Mouse (Mus musculus): ENCODE data around the gene Grtp1. TPM values are rescaled to one million over a fixed set of nuclear protein-coding genes. Genes with fewer than 3 reads are reported as not detected.

Gene Grtp1
- polyA plus RNA-seq, 1 experiment from 2014 or later, result 12.1 TPM

DNA sequence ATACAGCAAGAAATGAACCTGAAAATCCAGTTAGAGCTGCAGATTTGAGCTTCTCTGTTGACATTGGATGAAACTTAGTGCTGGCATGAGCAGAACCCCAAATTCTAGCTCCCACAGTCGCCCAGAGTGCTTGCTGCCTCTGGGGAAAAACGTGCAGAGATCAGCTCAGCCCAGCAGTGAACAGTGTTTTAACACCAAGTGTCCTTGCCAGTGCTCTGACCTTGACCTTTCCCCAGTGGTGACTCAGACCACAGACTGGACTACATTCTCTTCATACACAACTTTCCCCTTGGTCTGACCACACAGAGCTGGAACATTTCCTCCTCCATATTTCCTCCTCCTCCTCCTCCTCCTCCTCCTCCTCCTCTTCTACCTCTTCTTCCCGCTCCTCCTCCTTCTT, 1.6 kb upstream of the Grtp1 start:
- peak overlapping the region; percentile 90 for H3K4me3 ChIP-seq (ENCODE audit: low read depth, low read length)
- H3K4me2 ChIP-seq (ENCODE audit: low read depth, low read length), result peak overlapping the region; percentile 99
- peak overlapping the region; percentile 64 for H3K9ac ChIP-seq (replicated peaks)
- no peak for ATAC-seq
- no peaks in the 10 kb centered on the region for H3K36me3 ChIP-seq (replicated peaks; ENCODE audit: insufficient read depth, low read length)
- 56% methylated on average over 3 of the region's 3 CpGs for WGBS (ENCODE audit: insufficient replicate concordance)
- no peak for DNase-seq
- peak overlapping the region; percentile 89 for H3K27ac ChIP-seq (ENCODE audit: low read depth)
- H3K9me3 ChIP-seq (ENCODE audit: low read length), result no peaks in the 10 kb centered on the region
- H3K27me3 ChIP-seq (ENCODE audit: insufficient read depth, low read length), result peaks cover 16% of the 10 kb centered on the region
- TF ChIP-seq CTCF (IDR thresholded peaks at IDR 0.05; ENCODE audit: low read depth) (no peak), EP300 (IDR thresholded peaks at IDR 0.05; ENCODE audit: low read depth) (no peak)
- H3K4me1 ChIP-seq (ENCODE audit: insufficient read depth), result peaks cover 52% of the 10 kb centered on the region

DNA sequence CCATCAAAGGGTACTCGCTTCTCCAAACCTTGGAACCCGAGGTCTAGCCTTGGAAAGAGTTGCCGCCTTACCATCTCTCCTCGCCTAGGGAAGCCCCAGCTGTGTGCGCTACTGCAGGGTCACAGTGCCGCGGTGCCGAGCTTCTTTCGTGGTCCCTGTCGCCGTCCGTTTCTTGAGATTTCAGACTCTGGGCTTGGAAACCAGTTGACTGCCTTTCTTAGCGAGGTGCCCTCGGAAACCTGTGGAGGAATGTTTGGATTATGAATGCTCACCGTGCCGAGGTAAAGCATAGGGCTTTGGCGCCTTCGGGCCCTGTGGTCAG, 554 bp upstream of the Grtp1 start:
- 3% methylated on average over 18 of the region's 18 CpGs for WGBS (ENCODE audit: insufficient replicate concordance)
- TF ChIP-seq EP300 (IDR thresholded peaks at IDR 0.05; ENCODE audit: low read depth) (no peak), CTCF (IDR thresholded peaks at IDR 0.05; ENCODE audit: low read depth) (no peak)
- peak overlapping the region; percentile 64 for H3K9ac ChIP-seq (replicated peaks)
- peak overlapping the region; percentile 89 for H3K27ac ChIP-seq (ENCODE audit: low read depth)
- H3K9me3 ChIP-seq (ENCODE audit: low read length), result no peaks in the 10 kb centered on the region
- H3K4me2 ChIP-seq (ENCODE audit: low read depth, low read length), result peak overlapping the region; percentile 99
- H3K4me3 ChIP-seq (ENCODE audit: low read depth, low read length), result peak overlapping the region; percentile 90
- H3K4me1 ChIP-seq (ENCODE audit: insufficient read depth), result peaks cover 44% of the 10 kb centered on the region
- DNase-seq (no peak), ATAC-seq (peak; percentile 31)
- H3K27me3 ChIP-seq (ENCODE audit: insufficient read depth, low read length), result peaks cover 16% of the 10 kb centered on the region
- H3K36me3 ChIP-seq (replicated peaks; ENCODE audit: insufficient read depth, low read length), result no peaks in the 10 kb centered on the region

DNA sequence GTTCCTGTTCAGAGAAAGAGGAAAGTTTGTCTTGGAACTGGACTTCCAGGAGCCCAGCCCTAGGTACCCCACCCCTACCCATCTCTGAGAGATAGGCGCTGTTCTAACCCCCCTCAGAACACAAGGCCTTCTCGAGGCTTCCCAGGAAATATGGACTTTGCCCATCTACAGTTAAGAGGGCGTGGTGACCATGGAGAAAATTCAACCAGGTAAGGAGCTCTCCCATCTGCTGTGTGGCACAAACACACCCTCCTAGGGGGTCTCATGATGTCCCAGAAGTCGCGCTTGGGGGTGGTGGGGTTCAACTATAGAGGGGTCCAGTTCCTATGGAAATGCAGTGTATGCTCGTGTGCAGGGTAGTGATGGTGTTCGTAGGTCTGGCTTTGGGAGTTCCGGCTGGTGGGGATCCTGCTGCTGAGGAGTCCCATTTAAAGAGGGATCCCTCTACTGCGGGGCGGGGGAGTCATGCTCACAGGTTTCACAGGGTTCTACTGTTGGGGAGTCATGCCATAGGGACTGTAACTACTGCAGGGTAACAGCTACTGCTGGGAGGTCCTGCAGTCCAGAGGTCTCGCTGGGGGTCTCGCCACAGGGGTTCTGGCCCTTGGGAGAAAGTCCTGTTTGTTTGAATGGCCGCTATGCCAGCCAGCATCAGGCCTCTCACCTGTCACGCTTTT, 897 bp downstream of the Grtp1 start:
- peak overlapping the region; percentile 99 for H3K4me2 ChIP-seq (ENCODE audit: low read depth, low read length)
- no peaks in the 10 kb centered on the region for H3K9me3 ChIP-seq (ENCODE audit: low read length)
- H3K27me3 ChIP-seq (ENCODE audit: insufficient read depth, low read length), result peaks cover 16% of the 10 kb centered on the region
- WGBS (ENCODE audit: insufficient replicate concordance), result 28% methylated on average over 14 of the region's 14 CpGs
- no peak for DNase-seq
- no peak overlapping the region for H3K27ac ChIP-seq (ENCODE audit: low read depth)
- TF ChIP-seq EP300 (IDR thresholded peaks at IDR 0.05; ENCODE audit: low read depth) (no peak), CTCF (IDR thresholded peaks at IDR 0.05; ENCODE audit: low read depth) (no peak)
- no peak for ATAC-seq
- H3K4me1 ChIP-seq (ENCODE audit: insufficient read depth), result peaks cover 34% of the 10 kb centered on the region
- H3K4me3 ChIP-seq (ENCODE audit: low read depth, low read length), result peak overlapping the region; percentile 90
- no peaks in the 10 kb centered on the region for H3K36me3 ChIP-seq (replicated peaks; ENCODE audit: insufficient read depth, low read length)
- peak overlapping the region; percentile 64 for H3K9ac ChIP-seq (replicated peaks)

GRCm38 (mm10) chr8:13197493-13197892, 2.9 kb downstream of the Grtp1 start:
- H3K9me3 ChIP-seq (ENCODE audit: low read length), result no peaks in the 10 kb centered on the region
- TF ChIP-seq EP300 (IDR thresholded peaks at IDR 0.05; ENCODE audit: low read depth) (no peak), CTCF (IDR thresholded peaks at IDR 0.05; ENCODE audit: low read depth) (no peak)
- H3K27me3 ChIP-seq (ENCODE audit: insufficient read depth, low read length), result peaks cover 16% of the 10 kb centered on the region
- no peak for DNase-seq
- no peaks in the 10 kb centered on the region for H3K36me3 ChIP-seq (replicated peaks; ENCODE audit: insufficient read depth, low read length)
- no peak overlapping the region for H3K9ac ChIP-seq (replicated peaks)
- 88% methylated on average over 5 of the region's 5 CpGs for WGBS (ENCODE audit: insufficient replicate concordance)
- ATAC-seq, result no peak
- H3K27ac ChIP-seq (ENCODE audit: low read depth), result no peak overlapping the region
- no peak overlapping the region for H3K4me3 ChIP-seq (ENCODE audit: low read depth, low read length)
- H3K4me2 ChIP-seq (ENCODE audit: low read depth, low read length), result no peak overlapping the region
- H3K4me1 ChIP-seq (ENCODE audit: insufficient read depth), result peaks cover 17% of the 10 kb centered on the region

- H3K27me3 ChIP-seq (ENCODE audit: insufficient read depth, low read length), result peaks cover 5% of the 10 kb centered on the region; the same call in 1 of the 2 replicates
- no peak overlapping the region for H3K4me3 ChIP-seq (ENCODE audit: low read depth, low read length)
- ATAC-seq, result no peak
- no peaks in the 10 kb centered on the region for H3K9me3 ChIP-seq (ENCODE audit: low read length)
- TF ChIP-seq CTCF (IDR thresholded peaks at IDR 0.05; ENCODE audit: low read depth) (no peak), EP300 (IDR thresholded peaks at IDR 0.05; ENCODE audit: low read depth) (no peak)
- 62% methylated on average over 10 of the region's 10 CpGs for WGBS (ENCODE audit: insufficient replicate concordance)
- H3K9ac ChIP-seq (replicated peaks), result no peak overlapping the region
- H3K4me2 ChIP-seq (ENCODE audit: low read depth, low read length), result no peak overlapping the region
- no peaks in the 10 kb centered on the region for H3K36me3 ChIP-seq (replicated peaks; ENCODE audit: insufficient read depth, low read length)
- H3K4me1 ChIP-seq (ENCODE audit: insufficient read depth), result peaks cover 9% of the 10 kb centered on the region
- no peak for DNase-seq
- no peak overlapping the region for H3K27ac ChIP-seq (ENCODE audit: low read depth)
Observed at GRCm38 (mm10) chr8:13194818-13195217, 5.6 kb downstream of the Grtp1 start.

GRCm38 (mm10) chr8:13190235-13190634, 10.2 kb downstream of the Grtp1 start:
- DNase-seq (no peak), ATAC-seq (no peak)
- H3K4me2 ChIP-seq (ENCODE audit: low read depth, low read length), result no peak overlapping the region
- WGBS (ENCODE audit: insufficient replicate concordance), result 84% methylated on average over 8 of the region's 8 CpGs
- H3K27ac ChIP-seq (ENCODE audit: low read depth), result no peak overlapping the region
- H3K9me3 ChIP-seq (ENCODE audit: low read length), result no peaks in the 10 kb centered on the region
- H3K27me3 ChIP-seq (ENCODE audit: insufficient read depth, low read length), result no peaks in the 10 kb centered on the region
- no peaks in the 10 kb centered on the region for H3K36me3 ChIP-seq (replicated peaks; ENCODE audit: insufficient read depth, low read length)
- no peaks in the 10 kb centered on the region for H3K4me1 ChIP-seq (ENCODE audit: insufficient read depth)
- H3K9ac ChIP-seq (replicated peaks), result no peak overlapping the region
- H3K4me3 ChIP-seq (ENCODE audit: low read depth, low read length), result no peak overlapping the region
- TF ChIP-seq EP300 (IDR thresholded peaks at IDR 0.05; ENCODE audit: low read depth) (no peak), CTCF (IDR thresholded peaks at IDR 0.05; ENCODE audit: low read depth) (no peak)

Data from liver, postnatal 0 days (tissue).